7 mouse cellular contexts compared by ENCODE assay signal in genomic region chr13:104694612-104695355, GRCm38 (mm10).
DNase-seq lines count a peak whose midpoint lies in the region; ATAC-seq and TF ChIP-seq lines count a peak whose summit lies in the region.

No protein-coding gene starts in this region.

- no peak overlapping the region for H3K4me2 ChIP-seq in midbrain, embryonic 14.5 days (ENCODE audit: low read length)

- H3K9me3 ChIP-seq in midbrain, embryonic 14.5 days (ENCODE audit: control insufficient read depth, low read length): no peaks in the 10 kb centered on the region

- peaks cover 6% of the 10 kb centered on the region for H3K36me3 ChIP-seq in heart, adult 2 months (ENCODE audit: control insufficient read depth, insufficient read depth, low read length)
- no peaks in the 10 kb centered on the region for H3K36me3 ChIP-seq in midbrain, embryonic 14.5 days (ENCODE audit: control insufficient read depth, insufficient read depth, low read length)

- H3K4me3 ChIP-seq in heart, adult 2 months: no peak overlapping the region
- no peak overlapping the region for H3K4me3 ChIP-seq in midbrain, embryonic 14.5 days (replicated peaks; ENCODE audit: low read depth, low read length)

- 45% methylated on average over 6 of the region's 6 CpGs for WGBS in heart, adult 2 months
- 58% methylated on average over 6 of the region's 6 CpGs for WGBS in midbrain, embryonic 14.5 days

- intact Hi-C loops in heart, adult 2 months (cut with DNase I): loop anchor here (5.0 kb wide), 1 partner anchor 62 kb away; no protein-coding TSS in a partner anchor

- ATAC-seq in midbrain, embryonic 14.5 days (ENCODE audit: low FRiP score, low TSS enrichment): peak; percentile 74; the same call in 1 of the 2 replicates

- TF ChIP-seq EP300 in heart, adult 2 months (IDR thresholded peaks at IDR 0.05; ENCODE audit: insufficient read depth, low read depth, low read length): no peak

- peak overlapping the region; percentile 27; the same call in 1 of the 2 replicates for H3K27ac ChIP-seq in heart, adult 2 months
- H3K27ac ChIP-seq in midbrain, embryonic 14.5 days (replicated peaks; ENCODE audit: low read depth, low read length): no peak overlapping the region

- H3K27me3 ChIP-seq in heart, adult 2 months (ENCODE audit: control insufficient read depth, insufficient read depth, low read length): no peaks in the 10 kb centered on the region
- no peaks in the 10 kb centered on the region for H3K27me3 ChIP-seq in midbrain, embryonic 14.5 days (ENCODE audit: control insufficient read depth, insufficient read depth, low read length)

- TF ChIP-seq POLR2A in heart, adult 2 months (IDR thresholded peaks at IDR 0.05; ENCODE audit: insufficient read depth, low read depth, low read length): no peak

- peak; percentile 32 for DNase-seq in right cerebral cortex, adult 2 months (ENCODE audit: low spot score in 2 of 2)
- no peak for DNase-seq in right cerebral cortex, postnatal 14 days
- peak; percentile 98 for DNase-seq in cerebellum, adult 9-10 months
- DNase-seq in heart, adult 2 months: peak; percentile 22 to 28
- DNase-seq in kidney, postnatal 25 days: peak; percentile 44 to 48
- peak; percentile 80 for DNase-seq in midbrain, embryonic 14.5 days
- DNase-seq in B cell, adult 2 months: no peak

- H3K9ac ChIP-seq in heart, adult 2 months (ENCODE audit: low read depth, low read length): no peak overlapping the region
- H3K9ac ChIP-seq in midbrain, embryonic 14.5 days (replicated peaks; ENCODE audit: low read length): no peak overlapping the region

- no peak for TF ChIP-seq CTCF in heart, adult 2 months (IDR thresholded peaks at IDR 0.05)

- peaks cover 4% of the 10 kb centered on the region for H3K4me1 ChIP-seq in heart, adult 2 months (ENCODE audit: control insufficient read depth, insufficient read depth, low read length)
- peaks cover 3% of the 10 kb centered on the region; the same call in 1 of the 2 replicates for H3K4me1 ChIP-seq in midbrain, embryonic 14.5 days (ENCODE audit: control insufficient read depth, insufficient read depth, low read length)

- no peaks in the 10 kb centered on the region for H3K79me2 ChIP-seq in heart, adult 2 months (replicated peaks; ENCODE audit: control insufficient read depth, insufficient read depth, low read length)

Comparison
In these comparisons a context has a peak if more than half of its experiments do, and no peak if none do; other contexts are left out.
1. DNase-seq: peak in right cerebral cortex, adult 2 months (2 of 2), cerebellum, adult 9-10 months (single experiment), heart, adult 2 months (2 of 2), kidney, postnatal 25 days (2 of 2) and midbrain, embryonic 14.5 days (single experiment); none in right cerebral cortex, postnatal 14 days (single experiment) and B cell, adult 2 months (0 of 2).